Mouse (Mus musculus) G1E (cell line): ENCODE data around the gene Pex5l.

ENCODE experiments used
- CTCF ChIP-seq: IDR thresholded peaks from 2 replicates; pipeline ENCODE4 v1.5.1; 2012; ENCODE audit warnings: low read depth, low read length, inconsistent platforms, mixed read lengths
- GATA1 ChIP-seq: IDR thresholded peaks from 2 replicates; pipeline ENCODE4 v1.6.1; 2012; ENCODE audit warnings: borderline replicate concordance, low read length, inconsistent platforms, mixed read lengths
- TAL1 ChIP-seq: conservative IDR thresholded peaks from 2 replicates; pipeline ENCODE4 v1.6.1; 2012; ENCODE audit warnings: low read depth, low read length, inconsistent platforms, mixed read lengths

GRCm38 (mm10) chr3:33024566-33024965, 118.5 kb downstream of the Pex5l start:
- TF ChIP-seq TAL1, result no peak
- no peak for TF ChIP-seq CTCF
- TF ChIP-seq GATA1, result no peak
